Mouse (Mus musculus) skeletal muscle tissue, adult 2 months (tissue): ENCODE measurements around the gene Etv2.

Experiments
- DNase-seq: peaks from one replicate; pipeline ENCODE4 v3.0.0-alpha.2; 2012; ENCODE audit warnings: low read depth, low spot score

Etv2 gene

DNA sequence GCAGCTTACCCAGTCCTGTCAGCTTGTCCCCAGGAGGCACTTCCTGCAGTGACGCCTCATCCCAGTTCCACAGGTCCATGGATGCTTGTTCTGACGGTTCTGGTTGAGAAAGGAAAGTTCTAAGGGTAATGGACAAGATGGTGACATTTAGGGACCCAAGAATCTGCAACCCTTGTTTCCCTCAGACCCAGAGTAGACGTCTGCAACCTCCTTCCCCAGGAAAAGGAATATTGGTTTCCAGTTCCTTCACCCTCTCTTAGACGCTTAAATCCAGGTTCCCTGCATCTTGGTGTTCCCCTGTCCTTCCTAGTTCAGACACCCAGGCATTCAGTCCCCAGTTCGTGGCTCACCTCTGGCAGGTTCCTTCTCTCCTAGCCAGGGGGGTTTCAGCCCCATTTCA, at the start of gene Etv2:
TSS of gene Etv2 (minus strand) at position 101 of the 400 bp plus-strand sequence.
- DNase-seq: no peak

GRCm38 (mm10) chr7:30683425-30683824, 47.8 kb upstream of the Etv2 start:
- DNase-seq: no peak

GRCm38 (mm10) chr7:30681897-30682296, 46.2 kb upstream of the Etv2 start:
- DNase-seq: no peak

DNA sequence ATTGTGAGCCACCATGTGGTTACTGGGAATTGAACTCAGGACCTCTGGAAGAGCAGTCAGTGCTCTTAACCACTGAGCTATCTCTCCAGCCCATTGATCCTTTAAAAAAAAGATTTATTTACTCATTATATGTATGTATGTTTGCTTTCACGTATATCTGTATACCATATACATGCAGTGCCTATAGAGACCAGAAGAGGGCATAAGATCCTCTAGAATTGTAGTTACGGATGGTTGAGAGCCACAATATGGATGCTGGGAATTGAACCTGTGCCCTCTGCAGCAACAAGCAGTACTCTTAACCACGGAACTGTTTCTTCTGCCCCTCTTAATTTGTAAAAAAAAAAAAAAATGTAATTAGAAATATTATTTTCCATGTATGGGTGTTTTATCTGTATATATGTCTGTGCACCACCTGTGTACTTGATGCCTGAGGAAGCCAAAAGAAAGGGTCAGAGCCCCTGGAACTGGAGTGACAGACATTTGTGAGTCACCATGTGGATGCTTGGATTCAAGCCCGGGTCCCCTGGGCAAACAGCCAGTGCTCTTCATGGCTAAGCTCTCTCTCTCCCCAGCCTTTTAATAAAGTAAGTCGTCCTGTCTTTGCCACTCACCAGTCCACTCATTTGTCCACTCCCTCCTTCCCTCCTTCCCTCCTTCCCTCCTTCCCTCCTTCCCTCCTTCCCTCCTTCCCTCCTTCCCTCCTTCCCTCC, 42.8 kb upstream of the Etv2 start:
- no peak for DNase-seq

DNA sequence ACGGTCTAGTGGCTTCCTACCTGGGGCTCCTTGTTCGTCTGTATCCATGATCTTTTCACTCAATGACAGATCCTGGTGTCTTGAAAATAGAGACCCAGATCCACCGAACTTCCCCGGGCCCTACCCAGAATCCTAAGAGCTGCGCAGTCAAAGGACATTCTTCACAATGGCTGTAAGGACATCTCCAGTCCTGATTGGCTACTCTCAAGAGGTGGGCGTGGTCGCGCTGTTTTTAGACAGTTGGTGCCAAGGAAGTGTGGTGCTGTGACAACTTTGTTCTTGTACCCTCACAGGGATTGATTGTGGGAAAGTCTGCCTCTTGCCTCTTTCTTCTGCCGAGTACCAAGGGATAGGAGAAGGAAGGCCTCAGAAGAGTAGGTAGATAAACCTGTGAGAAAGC, 35.8 kb upstream of the Etv2 start, which contains the start of gene Pmis2:
TSS of gene Pmis2 (minus strand) at position 126 of the 400 bp plus-strand sequence.
- no peak for DNase-seq

DNA sequence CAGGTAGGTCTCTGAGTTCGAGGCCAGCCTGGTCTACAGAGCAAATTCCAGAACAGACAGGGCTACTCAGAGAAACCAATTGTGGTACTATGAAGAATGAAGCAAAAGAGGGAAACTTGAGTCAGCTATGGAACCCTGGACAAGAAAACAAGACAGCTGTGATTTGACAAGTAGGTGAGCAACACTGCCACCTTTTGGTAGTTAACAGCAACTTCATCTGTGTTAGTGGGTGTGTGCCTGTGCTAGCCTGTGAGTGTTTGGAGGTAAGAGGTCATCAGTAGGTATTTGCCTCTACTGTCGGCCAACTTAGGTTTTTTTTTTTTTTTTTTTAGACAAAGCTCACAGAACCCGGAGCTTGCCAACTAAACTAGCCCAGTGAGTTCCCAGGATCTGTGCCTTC, 33.6 kb upstream of the Etv2 start:
- DNase-seq: no peak

DNA sequence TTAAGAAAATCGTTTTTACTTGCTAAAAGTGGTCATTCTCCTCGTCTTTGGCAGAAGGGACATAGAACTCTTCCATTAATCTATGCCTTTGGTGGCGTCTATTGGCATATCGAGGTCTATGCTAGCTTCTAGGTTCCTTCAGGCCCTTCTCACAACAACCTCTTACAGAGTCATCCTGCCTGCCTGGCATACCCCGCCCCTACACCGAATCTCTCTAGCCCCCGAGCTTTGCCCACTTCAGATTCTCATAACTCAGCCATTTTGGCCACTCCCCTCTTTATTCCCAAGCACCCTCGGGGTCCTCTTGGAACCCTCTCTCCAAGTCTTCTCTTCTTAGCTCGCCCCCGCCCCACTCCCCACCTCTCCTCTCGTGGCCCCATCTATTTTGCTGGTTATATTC, 29.7 kb upstream of the Etv2 start:
- no peak for DNase-seq

DNA sequence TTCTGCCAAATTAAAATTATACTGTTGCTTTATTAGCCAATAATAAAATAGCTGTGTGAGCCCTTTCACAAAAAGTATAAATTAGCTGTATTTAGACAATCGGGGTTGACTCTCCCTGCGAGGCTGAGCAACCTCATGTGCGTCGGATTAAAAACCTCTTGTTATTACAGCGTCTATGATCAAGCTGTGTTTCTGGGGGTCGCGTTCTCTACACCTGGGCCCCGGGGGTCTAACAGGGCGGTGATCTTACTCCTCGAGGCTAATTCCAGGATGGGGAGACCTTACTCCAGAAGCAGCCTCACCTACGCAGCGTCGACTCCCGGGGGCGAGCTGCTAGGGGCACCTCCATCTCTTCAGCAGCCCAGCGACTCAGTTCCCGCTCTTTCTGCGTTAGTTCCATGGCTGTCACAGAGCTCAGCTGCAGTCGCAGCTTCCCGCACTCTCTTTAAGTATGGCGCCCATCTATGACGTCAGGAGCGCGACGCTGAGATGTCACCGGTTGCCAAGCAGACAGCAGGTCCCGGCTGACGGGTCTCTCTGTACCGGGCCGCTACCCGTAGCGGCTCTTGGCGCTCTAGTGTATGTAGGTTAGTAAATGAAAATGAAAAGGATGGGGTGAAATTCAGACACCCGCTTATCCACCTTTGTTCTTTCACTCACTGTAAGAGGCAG, 29.0 kb upstream of the Etv2 start, which contains the start of gene Haus5:
TSS of gene Haus5 (minus strand) at position 466 of the 672 bp plus-strand sequence.
- peak; percentile 92 for DNase-seq

DNA sequence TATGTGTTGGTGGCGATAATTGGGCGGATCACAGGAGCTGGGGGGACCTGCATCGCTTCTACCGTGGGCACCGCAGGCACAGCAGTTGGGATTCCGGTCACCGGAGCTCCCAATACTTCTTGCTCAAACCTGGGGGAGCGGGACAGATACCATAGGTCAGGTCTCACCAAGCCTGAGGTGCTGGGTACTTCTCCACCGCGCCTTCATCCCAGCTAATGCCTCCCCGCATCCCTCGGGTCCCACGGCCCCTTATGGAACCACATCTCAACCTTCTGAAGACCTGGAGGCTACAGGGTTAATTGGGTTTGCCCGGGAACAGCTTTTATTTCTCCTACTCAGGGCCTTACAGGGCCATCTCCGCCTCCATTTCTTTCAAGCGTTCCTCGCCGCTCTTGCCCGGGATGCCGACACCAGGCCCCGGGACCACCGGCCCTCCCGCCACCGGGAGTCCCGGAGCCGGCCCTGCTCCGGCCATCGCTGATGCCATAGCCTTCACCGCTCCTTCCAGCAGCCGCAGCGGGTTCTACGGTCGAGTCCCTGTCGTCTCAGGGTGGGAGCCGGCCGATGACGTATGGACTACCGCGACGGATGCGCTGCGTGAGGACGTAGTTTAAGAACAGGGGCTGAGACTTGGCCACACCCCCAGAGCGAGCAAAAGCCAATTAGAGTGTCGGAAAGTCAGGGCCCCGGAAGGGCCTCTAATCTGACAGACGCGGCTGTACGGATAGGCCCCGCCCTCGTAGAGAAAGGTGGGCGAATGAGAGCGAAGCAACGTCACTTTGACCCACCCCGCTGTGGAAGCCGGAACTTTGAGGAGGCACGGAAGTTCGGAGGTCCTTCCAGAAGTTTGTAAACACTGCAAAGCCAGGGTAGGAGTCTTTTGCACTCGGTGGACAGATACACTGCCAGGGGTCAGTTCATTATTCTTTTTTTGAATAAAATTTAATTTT, 14.2 kb upstream of the Etv2 start, which contains the start of gene Rbm42:
TSS of gene Rbm42 (minus strand) at position 727 of the 950 bp plus-strand sequence.
- DNase-seq: peak; percentile 97

GRCm38 (mm10) chr7:30639083-30639482, 3.4 kb upstream of the Etv2 start:
- DNase-seq: no peak

DNA sequence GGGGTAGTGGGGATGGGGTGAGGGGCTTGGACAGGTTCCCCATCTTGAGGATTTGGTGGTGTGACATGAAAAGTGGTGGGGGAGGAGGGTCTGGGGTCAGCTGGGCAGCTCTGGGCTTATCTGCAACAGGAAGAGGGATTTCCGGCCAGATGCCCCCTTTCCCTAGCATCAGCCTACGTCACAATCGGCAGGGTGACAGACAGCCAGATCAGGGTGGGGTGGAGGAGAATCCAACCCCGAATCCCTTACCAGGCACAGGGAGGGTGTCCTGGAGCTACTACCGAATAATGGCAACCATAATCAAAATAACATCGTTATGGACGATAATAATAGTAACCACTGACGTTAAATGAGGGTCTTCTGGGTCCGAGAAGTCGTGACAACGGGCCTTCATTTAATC, 743 bp upstream of the Etv2 start:
- DNase-seq: no peak

DNA sequence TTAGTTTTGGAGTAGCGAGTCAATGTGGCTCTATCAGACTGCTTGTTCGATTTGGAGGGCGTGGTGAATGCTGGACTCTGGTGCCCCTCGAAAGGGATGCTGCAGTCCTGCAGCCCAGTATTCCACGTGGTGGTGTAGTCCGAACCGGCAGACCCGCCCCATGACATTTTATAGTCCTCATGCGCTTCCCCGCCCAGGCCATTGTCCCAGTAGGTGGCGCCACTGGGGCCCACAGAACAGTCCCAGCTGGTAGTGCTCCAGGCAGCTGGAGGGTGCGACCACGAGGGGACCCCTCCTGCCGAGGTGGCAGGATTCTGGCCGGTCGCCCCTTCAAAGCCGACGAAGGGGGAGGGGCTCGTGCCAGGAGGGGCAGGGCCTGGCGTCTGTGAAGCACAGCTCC, 1.0 kb downstream of the Etv2 start:
- DNase-seq: no peak

- DNase-seq: no peak
These were observed 1.8 kb downstream of the Etv2 start for GRCm38 (mm10) chr7:30633762-30634412.

- DNase-seq: no peak
These were observed 6.6 kb downstream of the Etv2 start for GRCm38 (mm10) chr7:30629013-30629412.

- DNase-seq: no peak
These were observed 9.0 kb downstream of the Etv2 start for GRCm38 (mm10) chr7:30626647-30627046.

DNA sequence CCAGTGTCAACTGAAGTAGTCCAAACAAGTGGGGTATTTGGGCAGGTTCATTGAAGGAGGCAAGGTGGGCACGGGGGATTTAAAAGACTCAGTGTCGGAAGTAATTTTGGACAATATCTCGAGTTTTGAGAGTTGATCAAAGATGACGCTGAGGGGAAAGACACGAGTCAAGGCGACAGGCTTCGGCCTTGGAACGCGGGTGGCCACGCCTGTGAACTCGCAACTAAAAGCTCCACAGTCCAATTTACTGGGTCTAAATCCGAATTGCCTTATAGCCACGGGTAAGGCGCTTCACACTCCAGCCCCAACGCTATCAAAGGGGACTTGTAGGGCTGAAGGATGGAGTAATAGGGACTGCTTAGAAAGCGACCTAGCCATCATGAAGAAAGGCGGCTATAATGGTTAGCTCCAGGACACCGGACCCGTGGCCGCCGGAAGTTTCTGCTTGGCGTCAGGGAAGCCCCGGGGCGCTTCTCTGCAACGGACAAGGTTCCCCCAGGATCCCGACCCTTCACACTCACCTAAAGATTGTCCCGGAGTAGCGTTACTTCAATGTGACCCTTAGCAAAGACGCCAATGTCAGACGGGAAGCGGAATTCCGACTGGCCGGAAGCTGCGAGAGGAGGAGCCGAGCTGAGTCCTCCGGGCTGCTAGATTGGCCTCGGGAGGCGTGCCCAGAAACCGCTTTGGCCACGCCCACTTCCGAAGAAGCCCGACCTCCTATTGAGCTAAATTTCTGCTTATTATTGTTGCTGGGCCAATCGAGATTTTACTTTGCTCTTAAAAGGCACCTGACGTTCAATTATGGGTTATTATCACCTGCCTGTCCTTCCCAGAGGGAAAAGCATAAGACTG, 9.9 kb downstream of the Etv2 start, which contains the start of gene Cox6b1:
TSS of gene Cox6b1 (minus strand) at position 622 of the 855 bp plus-strand sequence.
- DNase-seq: peak; percentile 94

DNA sequence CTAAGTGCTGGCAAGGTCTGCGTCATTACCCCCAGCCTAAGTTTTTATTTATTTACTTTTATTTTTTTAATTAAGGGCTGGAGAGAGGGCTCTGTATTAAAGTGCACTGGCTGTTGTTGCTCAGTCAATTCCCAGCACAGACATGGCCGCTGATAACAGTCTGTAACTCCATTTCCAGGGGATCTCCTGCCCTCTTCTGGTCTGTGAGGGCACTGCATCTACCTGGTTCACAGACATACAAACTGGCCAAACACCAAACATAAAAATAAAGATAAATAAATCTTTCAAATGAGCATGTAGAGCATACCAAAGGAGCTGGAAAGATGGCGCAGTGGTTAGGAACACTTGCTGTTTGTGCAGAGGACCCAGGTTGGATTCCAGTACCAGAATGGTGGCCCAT, 16.4 kb downstream of the Etv2 start:
- no peak for DNase-seq

- DNase-seq: no peak
These were observed 17.0 kb downstream of the Etv2 start for GRCm38 (mm10) chr7:30618658-30619057.

DNA sequence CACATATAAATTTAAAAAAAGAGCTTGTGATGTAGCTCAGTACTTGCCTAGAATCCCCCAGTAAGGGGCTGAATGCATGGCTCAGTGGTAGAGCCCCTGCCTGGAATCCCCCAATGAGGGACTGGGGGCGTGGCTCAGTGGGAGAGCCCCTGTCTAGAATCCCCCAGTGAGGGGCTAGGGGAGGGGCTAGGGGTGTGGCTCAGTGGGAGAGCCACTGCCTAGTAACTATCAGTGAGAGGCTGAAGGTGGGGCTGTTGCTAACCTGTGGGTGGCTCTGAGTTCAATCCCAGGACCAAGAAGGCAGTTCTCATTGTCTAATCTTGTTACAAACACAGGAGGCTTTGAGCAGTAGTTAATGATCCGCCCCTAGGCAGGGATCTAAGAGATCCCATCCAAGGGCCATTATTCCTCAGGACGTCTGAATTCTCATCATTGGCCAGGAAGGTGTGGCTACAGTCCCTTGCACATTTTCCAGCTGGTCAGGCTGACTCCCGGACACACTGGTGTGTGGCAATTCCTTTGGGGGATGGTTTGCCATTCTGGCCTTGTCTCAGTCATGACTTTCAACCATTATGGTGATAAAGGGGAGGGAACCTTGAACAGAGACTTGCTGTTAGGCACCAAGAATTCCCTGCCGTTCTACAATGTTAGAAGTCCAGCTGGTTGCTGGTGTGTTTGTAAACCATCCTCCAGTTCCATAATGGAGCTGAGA, 20.4 kb downstream of the Etv2 start:
- DNase-seq: no peak

GRCm38 (mm10) chr7:30614454-30614853, 21.2 kb downstream of the Etv2 start:
- DNase-seq: no peak
